Mouse (Mus musculus): ENCODE measurements around the gene Blvra. TPM values are rescaled to one million over a fixed set of nuclear protein-coding genes. Genes with fewer than 3 reads are reported as not detected.
"Not testable (repeated sequence)": the region's sequence is repeated elsewhere in the genome, so short reads cannot be mapped to it uniquely, and the experiment has no call there.

Gene Blvra
- polyA plus RNA-seq, 1 experiment from 2014 or later, result 30.1 TPM

DNA sequence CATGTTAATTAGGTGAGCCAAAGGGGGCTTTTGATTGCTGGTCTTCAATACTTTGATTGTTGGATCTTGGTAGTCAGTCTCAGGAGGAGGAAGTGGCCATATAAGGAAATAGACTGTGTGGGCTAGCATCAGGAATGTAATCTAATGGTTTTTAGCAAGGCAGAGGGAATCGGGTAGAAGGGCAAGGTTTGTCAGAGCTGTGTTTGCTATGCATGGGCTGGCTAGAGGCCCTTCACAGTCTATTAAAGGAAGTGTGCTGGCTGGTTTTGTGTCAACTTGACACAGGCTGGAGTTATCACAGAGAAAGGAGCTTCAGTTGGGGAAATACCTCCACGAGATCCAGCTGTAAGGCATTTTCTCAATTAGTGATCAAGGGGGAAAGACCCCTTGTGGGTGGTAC is 8.6 kb downstream of the Blvra start:
- not testable (repeated sequence) for H3K9me3 ChIP-seq (replicated peaks; ENCODE audit: control insufficient read depth, low read length, poor library complexity, severe bottlenecking); H3K9ac ChIP-seq (ENCODE audit: low read depth, low read length); H3K4me1 ChIP-seq (ENCODE audit: control insufficient read depth, insufficient read depth, low read length); H3K27me3 ChIP-seq (ENCODE audit: control insufficient read depth, insufficient read depth, low read depth, low read length); ATAC-seq; H3K36me3 ChIP-seq (ENCODE audit: control insufficient read depth, insufficient read depth, low read length); H3K27ac ChIP-seq (ENCODE audit: low read length); H3K4me3 ChIP-seq (ENCODE audit: low read depth, low read length); H3K4me2 ChIP-seq (ENCODE audit: low read length)
- WGBS, result 69% methylated on average over 2 of the region's 2 CpGs

- 92% methylated on average over 11 of the region's 11 CpGs for WGBS
- ATAC-seq, result no peak
Measured at GRCm38 (mm10) chr2:127079881-127080590, 9.6 kb downstream of the Blvra start.

DNA sequence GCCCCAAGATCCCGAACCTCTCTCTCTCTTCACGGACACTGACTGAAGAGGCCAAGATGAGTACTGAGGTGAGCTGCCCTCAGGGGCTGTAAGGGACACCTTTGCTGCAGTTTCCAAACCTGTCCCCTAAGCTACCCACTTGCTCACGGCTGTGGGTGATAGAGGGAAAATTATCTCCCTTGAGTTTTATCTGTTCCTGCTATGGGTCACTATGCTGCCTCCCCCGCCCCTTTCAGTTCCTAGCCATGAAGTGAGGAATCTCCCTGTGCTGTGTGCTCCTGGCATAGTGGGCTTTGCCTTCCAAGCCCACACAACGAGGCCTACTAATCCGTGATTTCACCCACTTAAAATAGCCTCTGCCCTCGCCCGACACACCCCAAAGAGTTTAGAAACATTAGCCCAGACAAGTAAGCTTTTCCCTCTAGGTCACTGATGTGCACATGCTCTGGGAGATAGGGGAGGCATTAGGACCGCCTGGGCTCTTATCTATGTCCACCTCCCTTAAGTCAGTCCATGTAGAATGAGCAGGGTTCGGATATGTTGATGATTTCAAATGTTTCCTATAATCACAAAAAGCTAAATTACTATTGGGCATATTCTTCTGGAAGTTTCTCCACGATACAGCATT is 10.2 kb downstream of the Blvra start:
- H3K27me3 ChIP-seq (ENCODE audit: control insufficient read depth, insufficient read depth, low read depth, low read length), result no peaks in the 10 kb centered on the region
- H3K4me1 ChIP-seq (ENCODE audit: control insufficient read depth, insufficient read depth, low read length), result no peaks in the 10 kb centered on the region
- 90% methylated on average over 11 of the region's 11 CpGs for WGBS
- no peak for ATAC-seq
- no peak overlapping the region for H3K9ac ChIP-seq (ENCODE audit: low read depth, low read length)
- H3K27ac ChIP-seq (ENCODE audit: low read length), result no peak overlapping the region
- no peak overlapping the region for H3K4me2 ChIP-seq (ENCODE audit: low read length)
- H3K9me3 ChIP-seq (replicated peaks; ENCODE audit: control insufficient read depth, low read length, poor library complexity, severe bottlenecking), result no peaks in the 10 kb centered on the region
- peaks cover 2% of the 10 kb centered on the region; the same call in 1 of the 2 replicates for H3K36me3 ChIP-seq (ENCODE audit: control insufficient read depth, insufficient read depth, low read length)
- no peak overlapping the region for H3K4me3 ChIP-seq (ENCODE audit: low read depth, low read length)

More at GRCm38 (mm10) chr2:127079881-127080590, 9.6 kb downstream of the Blvra start:
- H3K4me2 ChIP-seq (ENCODE audit: low read length), result no peak overlapping the region
- no peaks in the 10 kb centered on the region for H3K9me3 ChIP-seq (replicated peaks; ENCODE audit: control insufficient read depth, low read length, poor library complexity, severe bottlenecking)
- no peaks in the 10 kb centered on the region for H3K27me3 ChIP-seq (ENCODE audit: control insufficient read depth, insufficient read depth, low read depth, low read length)
- no peaks in the 10 kb centered on the region for H3K4me1 ChIP-seq (ENCODE audit: control insufficient read depth, insufficient read depth, low read length)
- no peak overlapping the region for H3K27ac ChIP-seq (ENCODE audit: low read length)
- H3K9ac ChIP-seq (ENCODE audit: low read depth, low read length), result no peak overlapping the region
- H3K36me3 ChIP-seq (ENCODE audit: control insufficient read depth, insufficient read depth, low read length), result peaks cover 2% of the 10 kb centered on the region; the same call in 1 of the 2 replicates
- no peak overlapping the region for H3K4me3 ChIP-seq (ENCODE audit: low read depth, low read length)

DNA sequence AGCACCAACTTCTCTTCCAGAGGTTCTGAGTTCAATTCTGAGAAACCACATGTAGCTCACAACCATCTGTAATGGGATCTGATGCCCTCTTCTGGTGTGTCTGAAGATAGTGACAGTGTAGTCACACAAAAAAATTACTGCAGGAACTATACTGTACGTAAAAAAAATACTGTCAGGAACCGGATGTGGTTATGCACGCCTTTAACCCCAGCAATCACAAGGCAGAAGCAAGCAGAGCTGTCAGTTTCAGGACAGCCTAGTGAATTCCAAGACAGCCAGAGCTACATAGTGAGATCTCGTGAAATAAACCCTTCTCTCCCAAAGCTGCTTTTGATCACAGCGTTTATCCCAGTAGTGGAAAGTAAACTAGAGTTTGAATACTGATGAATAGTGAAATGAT is 15.8 kb downstream of the Blvra start:
- Histone ChIP-seq H3K4me3 (ENCODE audit: low read depth, low read length) (no peak overlapping the region), H3K9me3 (replicated peaks; ENCODE audit: control insufficient read depth, low read length, poor library complexity, severe bottlenecking) (no peaks in the 10 kb centered on the region), H3K4me2 (ENCODE audit: low read length) (no peak overlapping the region), H3K27me3 (ENCODE audit: control insufficient read depth, insufficient read depth, low read depth, low read length) (no peaks in the 10 kb centered on the region), H3K4me1 (ENCODE audit: control insufficient read depth, insufficient read depth, low read length) (no peaks in the 10 kb centered on the region), H3K9ac (ENCODE audit: low read depth, low read length) (no peak overlapping the region), H3K36me3 (ENCODE audit: control insufficient read depth, insufficient read depth, low read length) (peaks cover 2% of the 10 kb centered on the region; the same call in 1 of the 2 replicates), H3K27ac (ENCODE audit: low read length) (no peak overlapping the region)
- 92% methylated on average over 5 of the region's 5 CpGs for WGBS
- ATAC-seq, result no peak

DNA sequence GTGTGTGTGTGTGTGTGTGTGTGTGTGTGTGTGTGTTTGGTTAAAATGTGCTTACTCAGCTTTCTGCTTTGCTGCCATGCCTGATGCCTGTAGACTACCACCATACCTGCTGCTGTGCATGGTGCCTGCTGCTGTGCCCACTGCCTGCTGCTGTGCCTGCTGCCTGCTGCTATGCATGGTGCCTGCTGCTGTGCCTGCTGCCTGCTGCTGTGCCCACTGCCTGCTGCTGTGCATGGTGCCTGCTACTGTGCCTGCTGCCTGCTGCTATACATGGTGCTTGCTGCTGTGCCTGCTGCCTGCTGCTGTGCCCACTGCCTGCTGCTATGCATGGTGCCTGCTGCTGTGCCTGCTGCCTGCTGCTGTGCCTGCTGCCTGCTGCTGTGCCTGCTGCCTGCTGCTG is 19.7 kb downstream of the Blvra start:
- not testable (repeated sequence) for ATAC-seq; H3K9me3 ChIP-seq (replicated peaks; ENCODE audit: control insufficient read depth, low read length, poor library complexity, severe bottlenecking); H3K27ac ChIP-seq (ENCODE audit: low read length); H3K9ac ChIP-seq (ENCODE audit: low read depth, low read length); H3K4me3 ChIP-seq (ENCODE audit: low read depth, low read length); H3K36me3 ChIP-seq (ENCODE audit: control insufficient read depth, insufficient read depth, low read length); H3K4me1 ChIP-seq (ENCODE audit: control insufficient read depth, insufficient read depth, low read length); H3K27me3 ChIP-seq (ENCODE audit: control insufficient read depth, insufficient read depth, low read depth, low read length); H3K4me2 ChIP-seq (ENCODE audit: low read length)

DNA sequence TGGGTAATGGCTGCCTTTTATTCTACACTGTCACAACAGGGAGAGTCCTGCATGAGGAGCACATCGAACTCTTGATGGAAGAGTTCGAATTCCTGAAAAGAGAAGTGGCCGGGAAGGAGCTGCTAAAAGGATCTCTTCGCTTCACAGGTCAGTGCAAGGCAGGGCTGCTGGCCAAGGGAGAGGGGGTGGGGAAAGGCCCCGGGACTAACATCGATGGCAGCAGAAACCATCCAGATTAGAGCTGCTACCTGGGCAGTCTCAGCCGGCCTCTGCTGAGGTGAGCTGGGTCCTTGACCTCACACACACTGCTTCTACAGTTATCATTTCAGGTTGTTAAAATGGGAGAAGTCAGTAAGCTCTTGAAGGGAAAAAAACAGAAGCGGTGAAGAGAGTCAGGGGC is 21.5 kb downstream of the Blvra start:
- H3K9me3 ChIP-seq (replicated peaks; ENCODE audit: control insufficient read depth, low read length, poor library complexity, severe bottlenecking), result no peaks in the 10 kb centered on the region
- no peak overlapping the region for H3K4me3 ChIP-seq (ENCODE audit: low read depth, low read length)
- no peak overlapping the region for H3K4me2 ChIP-seq (ENCODE audit: low read length)
- H3K9ac ChIP-seq (ENCODE audit: low read depth, low read length), result no peak overlapping the region
- no peak overlapping the region for H3K27ac ChIP-seq (ENCODE audit: low read length)
- H3K36me3 ChIP-seq (ENCODE audit: control insufficient read depth, insufficient read depth, low read length), result no peaks in the 10 kb centered on the region
- H3K4me1 ChIP-seq (ENCODE audit: control insufficient read depth, insufficient read depth, low read length), result no peaks in the 10 kb centered on the region
- no peaks in the 10 kb centered on the region for H3K27me3 ChIP-seq (ENCODE audit: control insufficient read depth, insufficient read depth, low read depth, low read length)
- 74% methylated on average over 8 of the region's 8 CpGs for WGBS
- no peak for ATAC-seq

- Histone ChIP-seq H3K36me3 (ENCODE audit: control insufficient read depth, insufficient read depth, low read length) (no peaks in the 10 kb centered on the region; the same call in 1 of the 2 replicates), H3K4me2 (ENCODE audit: low read length) (no peak overlapping the region), H3K9me3 (replicated peaks; ENCODE audit: control insufficient read depth, low read length, poor library complexity, severe bottlenecking) (no peaks in the 10 kb centered on the region), H3K4me1 (ENCODE audit: control insufficient read depth, insufficient read depth, low read length) (no peaks in the 10 kb centered on the region), H3K27me3 (ENCODE audit: control insufficient read depth, insufficient read depth, low read depth, low read length) (no peaks in the 10 kb centered on the region), H3K27ac (ENCODE audit: low read length) (no peak overlapping the region), H3K4me3 (ENCODE audit: low read depth, low read length) (no peak overlapping the region), H3K9ac (ENCODE audit: low read depth, low read length) (no peak overlapping the region)
- no peak for ATAC-seq
- WGBS, result 96% methylated on average over 4 of the region's 4 CpGs
Measured at GRCm38 (mm10) chr2:127108986-127109385, 38.5 kb downstream of the Blvra start.

- Histone ChIP-seq H3K27me3 (ENCODE audit: control insufficient read depth, insufficient read depth, low read depth, low read length) (no peaks in the 10 kb centered on the region), H3K4me3 (ENCODE audit: low read depth, low read length) (no peak overlapping the region), H3K27ac (ENCODE audit: low read length) (no peak overlapping the region; the same call in 1 of the 2 replicates), H3K4me2 (ENCODE audit: low read length) (no peak overlapping the region), H3K4me1 (ENCODE audit: control insufficient read depth, insufficient read depth, low read length) (no peaks in the 10 kb centered on the region), H3K36me3 (ENCODE audit: control insufficient read depth, insufficient read depth, low read length) (no peaks in the 10 kb centered on the region), H3K9me3 (replicated peaks; ENCODE audit: control insufficient read depth, low read length, poor library complexity, severe bottlenecking) (no peaks in the 10 kb centered on the region), H3K9ac (ENCODE audit: low read depth, low read length) (no peak overlapping the region)
- no peak for ATAC-seq
- whole genome bisulfite sequencing, result 94% methylated on average over 8 of the region's 8 CpGs
Measured at GRCm38 (mm10) chr2:127121591-127122235, 51.2 kb downstream of the Blvra start.

DNA sequence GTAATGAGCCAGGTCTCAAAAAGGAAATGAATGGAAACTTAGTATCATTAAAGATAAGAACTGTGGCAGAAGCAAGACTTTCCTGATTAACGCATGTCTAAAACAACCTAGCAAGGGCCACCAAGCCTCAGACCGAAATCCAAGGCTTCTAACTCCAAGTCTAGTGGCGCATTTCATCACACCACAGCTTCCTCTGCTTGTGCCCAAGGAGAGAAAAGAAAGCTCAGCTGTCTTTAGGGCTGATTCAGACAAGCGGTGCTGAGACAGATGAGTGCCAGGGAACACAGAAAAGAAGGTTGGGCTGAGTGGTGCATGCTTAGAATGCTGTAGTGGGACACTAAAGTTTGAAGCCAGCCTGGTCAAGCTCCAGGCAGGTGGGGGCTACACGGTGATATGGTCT is 58.5 kb downstream of the Blvra start:
- Histone ChIP-seq H3K36me3 (ENCODE audit: control insufficient read depth, insufficient read depth, low read length) (no peaks in the 10 kb centered on the region), H3K27ac (ENCODE audit: low read length) (no peak overlapping the region), H3K4me3 (ENCODE audit: low read depth, low read length) (no peak overlapping the region), H3K4me1 (ENCODE audit: control insufficient read depth, insufficient read depth, low read length) (peaks cover 5% of the 10 kb centered on the region), H3K4me2 (ENCODE audit: low read length) (no peak overlapping the region), H3K9ac (ENCODE audit: low read depth, low read length) (no peak overlapping the region), H3K9me3 (replicated peaks; ENCODE audit: control insufficient read depth, low read length, poor library complexity, severe bottlenecking) (no peaks in the 10 kb centered on the region), H3K27me3 (ENCODE audit: control insufficient read depth, insufficient read depth, low read depth, low read length) (no peaks in the 10 kb centered on the region)
- 84% methylated on average over 5 of the region's 5 CpGs for WGBS
- no peak for ATAC-seq
